Mouse (Mus musculus) liver (tissue): ENCODE results near the gene Asb16.

Experiments used
- DNase-seq: peaks from one replicate; pipeline ENCODE4 v3.0.0-alpha.2; 2020; ENCODE audit warnings: mixed read lengths

Gene Asb16

DNA sequence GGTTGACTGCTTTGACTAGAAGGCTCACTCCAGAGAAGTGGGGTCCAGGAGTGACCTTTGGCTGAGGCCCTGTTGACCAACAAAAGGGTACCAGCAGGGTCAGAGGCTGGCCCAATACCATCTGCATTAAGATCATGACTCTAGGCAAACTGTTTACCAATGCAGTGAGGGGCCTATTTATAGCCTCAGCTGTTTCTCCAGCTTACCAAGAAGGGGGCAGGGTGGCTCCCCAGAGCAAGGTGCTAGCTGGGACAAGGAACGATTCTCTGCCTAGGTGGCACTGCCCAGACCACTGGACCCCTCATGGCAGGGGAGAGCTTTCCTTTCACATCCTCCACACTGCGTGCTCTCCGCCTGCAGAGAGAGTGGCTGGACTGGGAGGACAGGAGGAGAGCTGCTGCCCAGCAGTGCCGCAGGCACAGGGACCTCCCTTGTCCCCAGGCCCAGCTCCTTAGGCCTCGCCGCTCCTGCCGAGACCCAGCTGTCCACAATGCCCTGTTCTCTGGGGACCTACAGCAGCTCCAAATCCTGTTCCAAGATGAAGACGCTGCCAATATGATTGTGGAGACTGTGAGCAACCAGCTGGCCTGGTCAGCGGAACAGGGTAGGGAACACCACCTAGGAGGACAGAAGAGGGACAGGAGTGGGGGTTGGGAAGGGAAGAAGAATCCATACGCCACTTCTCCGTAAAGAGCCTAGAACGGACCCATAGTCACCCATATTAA lies at the start of gene Asb16:
Gene Asb16, plus strand, starts transcription at position 224 of the 725 bp plus-strand sequence.
- no peak for DNase-seq

DNA sequence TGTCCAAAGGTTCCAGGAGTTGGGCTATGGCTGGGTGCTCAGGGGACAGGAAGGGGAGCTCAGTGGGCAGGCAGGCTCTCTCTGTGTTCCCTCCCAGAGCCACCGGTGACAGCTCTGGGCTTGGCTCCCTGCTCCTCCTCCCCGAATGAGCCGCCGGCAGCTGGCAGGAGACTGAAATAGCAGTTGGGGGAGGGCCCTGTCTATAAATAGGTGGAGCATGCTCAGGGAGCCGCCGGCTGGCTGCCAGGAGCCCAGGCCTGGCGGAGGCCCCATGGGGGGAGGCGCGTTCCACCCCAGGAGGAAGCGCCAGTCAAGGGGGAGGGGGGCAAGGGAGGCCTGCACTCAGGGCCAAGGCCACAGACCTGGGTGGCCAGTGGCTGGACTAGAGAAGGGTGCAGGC lies 49.8 kb upstream of the Asb16 start:
- peak; percentile 90 for DNase-seq

DNA sequence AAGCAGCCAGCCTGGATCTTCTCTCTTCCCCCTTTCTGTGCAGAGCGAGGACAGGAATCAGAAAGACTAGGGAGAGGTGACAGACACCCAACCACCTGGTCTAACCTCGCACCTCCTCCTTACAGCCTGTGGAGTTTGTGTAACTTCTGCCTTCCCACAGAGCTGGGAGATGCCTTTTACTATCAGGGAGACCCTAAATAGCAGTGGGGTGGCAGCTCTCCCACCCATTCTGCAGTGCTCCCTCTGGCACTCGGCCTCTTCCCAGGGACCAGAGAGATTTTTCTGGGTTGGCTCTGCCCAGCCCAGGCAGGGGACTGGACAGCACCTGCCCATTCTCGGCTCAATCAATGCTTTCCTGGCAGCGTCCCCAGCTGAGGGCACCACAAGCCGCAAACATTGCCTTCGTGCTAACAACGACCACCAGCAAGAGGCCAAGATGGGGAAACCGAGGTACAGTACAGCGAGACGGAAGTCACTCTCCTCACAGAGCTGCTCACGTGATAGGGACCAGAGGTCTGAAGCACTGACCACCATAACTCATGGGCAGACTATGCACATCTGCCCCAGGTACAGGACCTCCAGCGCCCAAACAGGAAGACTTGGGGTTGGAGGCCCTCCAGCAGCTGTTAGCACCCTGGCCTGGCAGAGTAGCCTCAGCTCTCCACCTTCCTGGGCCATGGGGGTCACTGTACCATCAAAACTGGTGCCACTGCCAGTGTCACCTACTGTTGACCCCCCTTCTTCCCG lies 49.1 kb upstream of the Asb16 start:
- no peak for DNase-seq

DNA sequence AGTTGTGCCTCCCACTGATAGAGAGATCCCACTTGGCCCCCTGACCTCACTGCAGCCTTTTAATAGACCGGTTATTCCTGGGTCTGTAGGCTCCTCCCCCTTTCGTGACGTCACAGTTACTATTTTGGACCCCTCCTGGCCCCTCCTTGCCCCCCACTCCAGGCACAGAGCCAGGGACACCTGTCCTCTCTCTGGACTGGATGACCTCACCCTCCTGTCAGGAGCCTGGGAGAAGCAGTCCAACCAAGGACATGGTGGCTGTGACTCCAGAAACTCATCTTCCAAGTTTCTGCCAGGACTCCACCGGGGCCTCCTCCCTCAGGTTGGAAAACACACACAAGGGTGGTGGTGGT lies 48.6 kb upstream of the Asb16 start:
- DNase-seq = no peak

DNA sequence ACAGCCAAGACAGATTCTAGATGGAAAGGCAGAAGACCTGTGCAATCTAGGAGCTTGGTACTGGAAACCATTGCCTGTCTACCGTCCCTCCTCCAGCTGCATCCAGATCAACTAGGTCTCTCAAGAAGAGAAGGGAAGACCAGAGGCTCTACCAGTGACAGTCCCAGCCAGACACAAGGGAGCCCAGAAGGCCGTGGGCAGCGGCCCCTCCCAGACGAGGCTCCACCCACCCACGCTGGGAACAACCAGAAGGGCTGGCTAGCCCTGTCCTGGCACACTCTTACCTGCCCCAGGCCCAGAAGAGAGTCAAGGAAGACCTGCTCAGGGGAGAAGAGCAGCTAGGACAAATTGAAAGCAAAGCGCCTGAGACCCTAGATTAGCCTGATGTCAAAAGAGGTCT lies 48.1 kb upstream of the Asb16 start:
- DNase-seq = no peak

DNA sequence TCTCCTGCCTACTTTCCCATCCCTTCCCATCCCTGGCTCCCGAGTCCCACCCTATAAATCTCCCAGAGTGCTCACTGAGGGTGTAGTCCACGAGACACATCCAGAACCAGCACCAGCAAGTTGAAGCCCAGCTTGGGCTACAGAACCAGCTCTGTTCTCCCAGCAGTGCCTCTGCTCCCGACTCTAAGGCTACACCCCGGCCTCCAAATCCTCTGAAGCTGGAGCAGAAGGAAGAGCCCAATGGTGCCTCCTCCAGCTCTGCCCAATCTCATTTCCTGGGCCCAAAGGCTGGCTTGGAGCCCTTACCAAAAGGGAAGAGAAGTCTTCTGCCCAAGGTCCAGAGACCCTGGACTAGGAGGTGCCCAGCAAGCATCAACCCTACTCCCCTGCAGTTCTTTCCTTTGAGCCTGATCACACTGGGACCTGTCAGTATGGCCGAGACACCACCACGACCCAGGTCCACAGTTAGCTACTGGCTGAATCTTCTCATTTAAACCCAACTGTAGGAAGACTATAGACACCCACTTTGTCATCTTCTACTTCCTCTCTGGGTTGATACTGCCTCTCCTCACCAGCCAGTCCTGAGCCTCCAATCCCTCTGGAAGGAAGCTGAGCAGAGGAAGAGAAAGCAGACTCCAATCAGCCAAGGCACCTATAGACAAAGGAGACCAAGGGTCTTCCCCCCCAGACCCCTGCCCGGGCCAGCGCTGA lies 47.1 kb upstream of the Asb16 start:
- DNase-seq = no peak

DNA sequence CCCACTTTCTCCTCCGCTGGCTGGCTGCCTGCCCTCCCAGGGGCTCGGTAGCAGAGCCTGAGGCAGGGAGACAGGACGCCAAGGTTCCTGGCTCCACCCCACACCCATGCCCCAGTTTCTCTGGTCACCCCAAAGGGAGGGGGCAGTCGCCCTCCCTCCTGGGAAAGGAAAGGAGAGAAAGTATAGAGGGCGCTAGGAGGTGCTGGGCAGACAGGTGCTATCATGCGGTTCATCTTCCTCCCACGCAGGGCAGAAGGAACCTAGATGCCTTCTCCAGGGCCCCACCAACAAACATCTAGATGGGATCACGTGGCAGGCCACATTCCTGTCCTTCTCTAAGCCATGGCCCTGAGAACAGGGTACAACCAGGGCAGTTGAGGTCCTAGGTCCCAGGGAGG lies 46.6 kb upstream of the Asb16 start:
- no peak for DNase-seq

DNA sequence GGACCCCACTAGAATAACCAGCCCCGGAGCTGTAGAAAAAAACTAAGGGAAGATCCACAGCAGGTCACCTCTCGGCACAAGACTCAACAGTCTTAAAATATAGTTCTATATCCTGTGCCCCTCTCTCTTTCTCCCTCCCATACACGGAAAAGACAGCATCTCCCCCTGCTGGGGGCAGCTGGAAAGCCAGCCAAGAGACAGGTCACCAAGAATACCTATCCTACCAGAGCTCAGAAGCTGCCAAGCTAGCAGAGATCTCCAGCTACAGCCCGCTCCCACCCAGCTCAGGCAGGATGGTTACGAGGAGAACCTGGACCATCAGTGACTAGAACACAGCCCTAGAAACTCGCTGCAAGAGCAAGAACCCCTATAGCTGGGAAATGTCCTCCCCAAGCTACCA lies 45.4 kb upstream of the Asb16 start:
- peak; percentile 74 for DNase-seq

DNA sequence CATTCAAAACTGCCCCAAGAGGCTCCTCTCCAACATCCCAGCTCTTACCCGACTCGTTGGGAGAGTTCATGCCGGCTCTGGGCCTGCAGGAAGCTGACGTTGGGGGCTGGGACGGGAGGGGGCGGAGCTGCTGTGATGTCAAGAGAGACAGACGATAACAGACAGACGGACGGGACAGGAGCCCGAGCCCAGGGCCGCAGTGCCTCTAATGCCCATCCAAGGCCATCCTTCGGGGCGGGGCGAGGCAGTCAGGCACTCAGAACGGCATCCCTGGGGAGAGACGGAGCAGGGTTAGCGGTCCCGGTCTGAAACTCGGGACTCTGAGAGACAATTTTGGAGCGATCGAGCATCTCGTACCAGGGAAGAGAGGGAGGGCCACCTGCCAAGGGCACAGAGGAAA lies 43.9 kb upstream of the Asb16 start:
- peak; percentile 69 for DNase-seq

DNA sequence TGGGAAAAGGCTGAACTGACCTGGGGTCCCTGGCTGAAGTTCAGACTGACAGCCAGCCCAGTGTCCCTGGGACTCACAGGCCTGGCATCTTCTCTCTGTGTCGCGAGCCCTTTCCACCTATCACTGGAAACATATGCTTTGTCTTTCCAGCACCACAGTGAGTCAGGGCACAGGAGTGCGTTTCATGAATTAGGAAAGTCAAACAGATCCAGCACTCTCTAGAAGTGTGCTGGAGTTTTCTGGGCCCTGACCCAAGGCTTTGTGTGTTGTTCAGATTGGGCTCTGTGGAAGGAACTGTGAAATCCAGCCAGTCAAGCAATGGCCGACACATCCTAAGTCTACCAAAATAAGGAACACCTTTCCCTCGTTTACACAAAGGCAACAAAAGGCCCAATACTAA lies 43.3 kb upstream of the Asb16 start:
- no peak for DNase-seq

DNA sequence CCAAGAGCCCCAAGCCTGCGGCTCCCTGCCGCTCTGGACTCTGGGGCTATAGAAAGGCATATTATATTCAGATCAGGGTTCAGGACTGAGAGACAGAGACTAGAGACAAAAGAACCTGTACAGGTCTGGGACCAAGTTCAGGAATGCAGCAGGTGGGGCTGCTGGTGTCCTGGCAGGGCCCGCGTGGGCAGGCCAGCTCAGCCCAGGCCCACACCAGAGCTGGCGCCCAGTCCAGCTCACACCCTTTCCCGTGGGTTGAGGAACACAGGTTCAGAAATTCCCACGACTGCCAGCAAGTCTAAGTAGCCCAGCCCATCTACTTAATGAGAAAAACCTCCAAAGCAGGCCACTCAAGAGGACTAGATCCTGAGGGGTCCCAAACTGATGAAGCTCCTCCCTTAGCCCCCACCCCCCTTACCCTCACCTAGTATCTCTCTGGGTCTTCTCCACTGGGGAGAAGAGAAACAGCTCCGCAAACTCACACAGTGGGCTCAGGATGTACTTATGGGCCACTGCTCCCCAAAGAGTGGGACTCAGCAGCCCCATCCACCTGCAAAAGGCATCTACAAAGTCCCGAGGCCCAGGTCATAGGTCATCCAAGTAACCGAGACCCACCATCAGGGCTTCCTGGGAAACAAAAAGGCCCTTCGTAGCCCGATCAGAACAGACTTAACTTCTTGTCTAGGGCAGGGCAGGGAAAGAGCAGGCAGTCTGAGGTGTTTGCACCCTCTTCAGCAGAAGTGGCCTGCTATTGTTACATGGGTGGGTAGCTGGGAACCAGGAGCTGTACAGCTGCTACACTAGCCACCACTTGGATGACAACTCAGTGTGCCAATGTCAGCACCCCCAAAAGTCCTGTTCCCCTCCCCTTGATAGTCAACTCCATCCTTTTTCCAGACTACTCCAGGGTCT lies 42.2 kb upstream of the Asb16 start:
- no peak for DNase-seq

DNA sequence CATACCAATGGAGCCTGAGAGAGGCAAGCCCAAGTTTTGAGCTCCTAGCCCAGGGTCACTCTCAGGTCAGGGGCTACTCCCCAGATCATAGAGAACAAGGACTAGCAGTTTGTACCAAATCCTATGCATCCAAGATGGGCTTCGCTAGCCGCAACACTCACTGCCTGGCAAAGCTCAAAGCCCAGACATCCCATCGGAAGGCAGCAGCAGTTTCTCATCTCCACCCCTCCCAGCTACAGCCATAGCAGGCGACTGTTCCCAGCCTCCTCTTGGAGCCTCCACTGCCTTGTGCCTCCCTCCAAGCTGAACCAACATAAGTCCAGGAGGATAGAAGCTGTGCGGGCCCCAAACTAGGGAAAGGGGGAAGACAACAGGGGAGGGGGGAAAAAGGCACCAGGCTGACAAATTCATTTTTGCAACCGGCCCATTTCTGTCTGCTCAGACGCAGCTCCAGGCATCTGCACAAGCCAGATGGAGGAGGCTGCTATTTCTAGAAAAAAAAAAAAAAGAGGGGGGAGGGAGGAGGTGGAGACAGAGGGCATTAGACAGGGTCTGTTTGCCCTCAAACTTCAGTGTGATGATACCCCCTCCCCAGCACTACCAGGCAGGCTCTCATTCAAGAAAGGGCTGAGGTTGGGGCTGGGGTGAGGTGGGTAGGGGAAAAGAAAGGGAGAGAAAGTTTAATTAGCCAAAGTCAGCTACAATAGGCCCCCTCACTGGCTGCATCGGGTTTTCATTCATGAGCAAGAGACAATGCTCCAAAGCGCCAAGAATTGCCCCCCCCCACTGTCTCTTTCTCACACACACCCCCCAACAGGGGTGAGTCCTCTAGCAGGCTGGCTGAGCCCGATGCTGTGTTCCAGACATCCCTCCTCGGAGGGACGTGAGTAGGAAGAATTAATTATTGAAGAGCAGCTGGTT lies 41.0 kb upstream of the Asb16 start:
- DNase-seq = no peak

DNA sequence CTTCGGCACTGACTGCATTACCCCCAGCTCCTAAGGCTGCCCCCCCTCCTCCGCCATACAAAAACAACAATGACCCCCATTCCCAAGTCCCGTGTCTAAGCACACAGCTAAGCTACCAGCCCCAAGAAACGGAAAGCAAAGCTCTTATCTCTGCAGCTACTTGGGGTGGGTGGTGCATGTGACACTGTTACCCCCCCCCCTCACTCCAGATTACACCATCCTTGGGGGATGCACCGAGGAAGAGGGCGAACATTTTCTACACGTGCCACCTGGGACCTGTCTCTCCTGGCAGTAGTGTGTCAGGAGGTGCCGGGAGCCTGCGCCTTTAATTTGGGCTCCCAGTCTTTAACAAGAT lies 40.4 kb upstream of the Asb16 start:
- no peak for DNase-seq

DNA sequence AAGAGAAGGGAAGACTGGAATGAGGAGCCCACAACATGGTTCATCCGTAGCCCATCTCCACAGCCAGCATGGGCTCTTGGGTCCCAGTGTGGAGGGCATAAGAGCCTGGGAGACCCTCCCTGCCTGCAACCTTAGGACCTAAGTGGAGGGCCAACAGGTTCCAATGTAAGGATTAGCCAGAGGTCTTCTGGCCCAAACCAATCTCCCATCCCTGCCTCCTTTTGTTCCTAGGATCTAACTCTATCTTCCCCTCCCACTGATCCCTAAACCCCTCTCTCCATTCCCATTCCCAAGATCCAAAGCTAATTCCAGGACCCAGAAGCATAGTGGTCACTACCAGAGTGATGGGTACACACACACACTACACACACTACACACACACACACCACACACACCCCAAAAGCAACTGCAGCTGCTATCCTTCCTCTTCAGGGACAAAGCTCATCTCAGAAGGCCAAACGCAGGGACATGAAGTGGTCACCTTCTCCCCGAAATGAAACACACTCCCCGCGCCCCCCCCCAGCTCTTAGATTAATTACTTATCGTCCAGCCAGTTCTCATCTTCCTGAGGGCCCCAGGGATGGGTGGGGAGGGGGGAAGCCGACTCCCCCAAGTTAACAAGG lies 39.8 kb upstream of the Asb16 start:
- no peak for DNase-seq

DNA sequence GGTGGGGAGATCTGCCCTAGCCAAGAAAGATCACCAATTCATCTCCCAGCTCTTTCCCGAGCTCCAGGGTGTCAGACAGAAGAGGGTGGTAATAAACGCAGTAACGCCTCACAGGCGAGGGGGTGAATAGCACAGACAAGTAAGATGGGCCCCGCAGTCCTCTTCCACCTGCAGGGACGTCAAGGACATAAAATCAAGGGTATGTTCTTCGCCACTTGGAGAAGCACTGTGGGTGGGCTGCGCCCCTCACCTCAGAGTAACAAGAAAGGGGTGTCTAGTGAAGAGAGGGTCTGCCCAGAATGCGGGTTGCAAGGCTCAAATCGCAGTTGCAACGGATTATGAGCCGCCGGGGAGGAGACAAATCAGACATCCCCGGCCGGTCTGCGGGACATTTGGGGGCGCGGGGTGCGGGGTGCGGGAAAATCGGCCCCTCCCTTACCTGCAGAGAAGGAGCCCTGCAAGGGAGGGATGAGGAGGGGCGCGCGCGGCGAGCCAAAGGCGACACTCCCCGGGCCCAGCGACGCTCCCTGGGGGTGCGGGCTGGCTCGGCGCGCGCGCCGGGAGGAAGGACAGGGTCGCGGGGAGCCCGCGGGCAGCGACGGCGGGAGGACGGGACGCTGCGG lies 39.1 kb upstream of the Asb16 start:
- DNase-seq = no peak

DNA sequence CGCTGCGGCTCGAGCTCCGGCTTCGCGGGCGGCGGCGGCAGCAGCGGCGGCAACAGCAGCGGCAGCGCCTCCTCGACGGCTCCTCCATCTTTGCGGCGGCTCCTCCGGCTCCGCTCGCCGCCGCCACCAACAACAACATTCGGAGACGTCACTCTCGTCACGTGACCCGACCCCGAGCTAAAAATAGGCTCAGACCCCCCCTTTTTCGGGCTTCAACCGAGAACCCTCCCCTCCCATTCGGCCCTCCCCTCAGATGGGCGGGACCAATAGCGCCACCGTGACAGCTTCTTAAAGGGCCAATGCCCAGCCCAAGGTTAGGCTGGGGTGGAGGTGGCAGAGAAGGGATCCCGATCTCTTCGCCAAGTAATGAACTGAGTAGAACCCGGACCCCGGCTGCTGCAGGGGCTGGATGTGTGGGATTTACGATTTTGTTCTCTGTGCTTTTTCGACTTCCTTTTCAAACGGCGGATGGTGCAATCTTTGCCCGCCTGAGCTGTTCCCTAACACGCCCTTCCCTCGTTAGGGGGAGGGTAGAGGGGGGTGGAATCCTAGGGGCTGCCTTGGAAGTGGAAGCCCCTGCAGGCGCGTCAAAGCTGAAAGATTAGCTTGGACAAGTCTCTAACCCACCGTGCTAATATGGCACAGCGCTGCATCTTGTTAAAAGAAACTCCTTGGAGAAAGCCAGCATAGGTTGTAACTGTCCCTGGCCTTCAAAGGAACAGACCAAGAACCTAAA lies 38.4 kb upstream of the Asb16 start, which contains the start of gene Hdac5:
Gene Hdac5, minus strand, starts transcription at position 161 of the 736 bp plus-strand sequence.
- peak; percentile 97 for DNase-seq

DNA sequence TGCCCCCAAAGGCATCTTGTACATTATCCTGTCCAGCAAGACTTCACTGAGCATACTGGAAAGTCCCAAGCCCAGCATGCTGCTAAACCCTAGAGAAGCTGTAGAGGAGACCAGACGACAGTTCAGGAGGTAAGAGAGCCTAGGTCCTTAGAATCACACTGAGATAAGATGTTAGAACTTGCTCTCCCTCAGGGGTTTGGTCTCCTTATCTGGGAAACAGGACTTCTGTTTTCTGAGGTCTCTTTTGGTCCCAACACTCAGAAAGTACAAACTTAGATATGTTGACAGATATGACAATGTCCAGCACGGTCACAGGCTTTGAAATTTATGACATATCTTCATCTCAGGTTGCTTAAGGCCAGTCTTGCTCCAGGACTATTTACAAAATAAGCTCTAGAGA lies 32.5 kb upstream of the Asb16 start:
- DNase-seq = no peak

DNA sequence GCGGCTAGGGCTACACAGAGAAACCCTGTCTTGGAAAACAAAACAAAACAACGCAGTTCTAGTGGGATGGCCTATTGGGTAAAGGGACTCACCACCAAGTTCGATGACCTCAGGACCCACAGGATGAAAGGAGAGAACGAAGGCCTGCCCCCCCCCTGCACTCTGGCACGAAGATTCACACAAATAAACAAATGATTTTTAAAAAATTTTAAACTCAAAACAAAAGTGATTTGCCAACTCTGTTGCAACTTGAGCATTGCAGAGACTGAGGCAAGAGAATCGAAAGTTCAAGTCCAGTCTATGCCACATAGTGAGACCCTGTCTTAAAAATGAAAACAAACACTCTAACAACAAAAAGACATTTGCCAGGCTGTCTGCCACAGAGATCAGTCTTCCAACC lies 27.9 kb upstream of the Asb16 start:
- DNase-seq = no peak

DNA sequence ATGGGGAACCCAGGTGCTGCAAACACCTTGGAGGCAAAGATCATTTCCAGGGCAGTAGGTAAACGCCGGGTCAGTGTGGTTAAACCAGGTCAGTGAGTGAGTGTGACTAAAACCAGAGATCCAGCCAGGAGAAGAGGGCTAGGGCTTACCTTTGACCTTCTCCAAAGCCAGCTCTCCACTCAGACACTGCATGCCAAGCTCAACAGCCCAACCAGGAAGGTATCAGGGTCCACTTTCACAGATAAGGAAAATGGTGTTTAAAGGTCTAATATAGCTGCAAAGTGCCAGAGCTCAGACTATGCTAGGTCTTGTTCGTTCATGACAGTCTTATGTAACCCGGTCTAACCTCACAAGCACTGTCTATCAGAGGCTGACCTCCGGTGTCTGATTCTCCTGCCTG lies 27.3 kb upstream of the Asb16 start:
- no peak for DNase-seq

DNA sequence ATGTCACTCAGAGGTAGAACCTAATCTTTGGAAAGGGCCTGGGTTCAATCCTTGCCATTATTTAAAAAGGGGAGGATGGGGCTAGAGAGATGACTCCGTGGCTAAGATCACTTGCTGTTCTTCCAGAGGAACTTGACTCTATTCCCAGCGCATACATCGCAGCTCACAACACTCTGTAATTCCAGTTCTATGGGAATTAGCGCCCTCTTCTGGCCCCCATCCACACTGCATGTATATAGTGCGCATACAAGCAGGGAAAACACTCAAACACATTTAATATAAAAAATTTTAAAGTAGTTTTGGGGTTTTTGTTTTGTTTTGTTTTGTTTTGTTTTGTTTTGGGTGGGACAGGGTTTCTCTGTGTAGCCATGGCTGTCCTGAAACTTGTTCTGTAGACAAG lies 26.7 kb upstream of the Asb16 start:
- no peak for DNase-seq
